Mouse (Mus musculus): ENCODE data around the gene Spop. TPM values are rescaled to one million over a fixed set of nuclear protein-coding genes. Genes with fewer than 3 reads are reported as not detected.

Spop gene
- total RNA-seq (2021) (100 to 1,000 TPM; 155 to 170 TPM), polyA plus RNA-seq (2012; rRNA removed) (69.3 and 112 TPM in 2 replicates)
- long read RNA-seq, transcript Spop-202 (11 exons, 2,881 nt), result minor isoform, 18 of 419 reads
- long read RNA-seq, transcript Spop-201 (10 exons, 3,063 nt), result major isoform, 362 of 419 reads
- long read RNA-seq, partial matches to known transcripts, result 6 of 419 reads
- long read RNA-seq, other reads (novel, unspliced or antisense), result 33 of 419 reads

DNA sequence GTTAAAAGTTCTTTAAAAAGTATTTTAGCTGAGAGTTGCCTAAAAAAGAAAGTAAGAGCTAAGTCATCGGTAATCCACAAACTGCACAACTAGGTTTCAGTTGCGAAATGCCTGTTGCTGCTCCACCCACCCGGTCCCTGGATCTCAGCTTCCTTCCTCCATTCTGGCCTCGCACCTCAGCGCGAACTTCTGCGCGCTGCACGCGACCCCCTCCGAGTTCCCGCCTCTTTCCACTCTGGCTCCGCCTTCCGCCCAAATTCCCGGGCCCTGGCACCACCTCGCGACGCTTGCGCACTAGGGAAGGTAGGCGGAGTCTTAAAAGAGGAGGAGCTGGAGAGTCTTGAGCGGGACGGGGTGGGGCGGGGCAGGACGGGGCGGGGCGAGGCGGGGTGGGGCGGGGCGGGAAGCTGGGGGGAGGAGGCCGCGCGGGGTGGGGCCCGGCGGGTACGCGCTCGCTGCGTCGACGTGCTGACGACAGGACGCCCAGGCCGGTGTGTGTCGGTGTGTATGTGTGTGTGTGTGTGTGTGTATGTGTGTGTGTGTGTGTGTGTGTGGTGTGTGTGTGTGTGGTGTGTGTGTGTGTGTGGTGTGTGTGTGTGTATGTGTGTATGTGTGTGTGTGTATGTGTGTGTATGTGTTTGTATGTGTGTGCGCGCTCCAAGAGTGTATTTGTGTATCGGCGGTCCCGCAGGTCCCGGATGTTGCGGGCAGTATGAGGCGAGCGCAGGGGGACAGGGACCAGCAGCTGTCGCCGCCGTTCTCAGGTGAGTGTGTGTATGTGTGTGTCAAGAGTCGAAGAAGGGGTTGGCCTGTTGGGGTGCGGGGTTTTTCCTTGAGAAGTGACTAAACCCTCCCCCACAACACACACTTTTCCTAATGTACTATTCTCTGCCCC lies at the start of gene Spop:
TSS of gene Spop (plus strand) at position 440 of the 895 bp plus-strand sequence.
- 2% methylated on average over 38 of the region's 58 CpGs for WGBS
- H3K79me2 ChIP-seq (replicated peaks; ENCODE audit: control insufficient read depth, insufficient read depth, low read length), result peaks cover 6% of the 10 kb centered on the region
- H3K36me3 ChIP-seq (ENCODE audit: control insufficient read depth, insufficient read depth, low read length), result peaks cover 24% of the 10 kb centered on the region
- peaks cover 8% of the 10 kb centered on the region for H3K4me1 ChIP-seq (ENCODE audit: control insufficient read depth, insufficient read depth, low read length)
- H3K4me3 ChIP-seq, result peak within 1 kb of the TSS; percentile 75
- peak within 1 kb of the TSS; percentile 96 for H3K27ac ChIP-seq
- H3K9ac ChIP-seq (ENCODE audit: low read depth, low read length), result peak within 1 kb of the TSS; percentile 77
- TF ChIP-seq EP300 (IDR thresholded peaks at IDR 0.05; ENCODE audit: insufficient read depth, low read depth, low read length) (peak; percentile 64; the same call in 1 of the 2 replicates), POLR2A (IDR thresholded peaks at IDR 0.05; ENCODE audit: insufficient read depth, low read depth, low read length) (peak; percentile 64; the same call in 1 of the 2 replicates), CTCF (IDR thresholded peaks at IDR 0.05) (no peak)
- intact Hi-C loops (cut with DNase I), result loop anchor here (1.0 kb wide), 1 partner anchor 11 kb away; no protein-coding TSS in a partner anchor
- peak; percentile 93 to 94 for DNase-seq
- no peaks in the 10 kb centered on the region for H3K27me3 ChIP-seq (ENCODE audit: control insufficient read depth, insufficient read depth, low read length)

DNA sequence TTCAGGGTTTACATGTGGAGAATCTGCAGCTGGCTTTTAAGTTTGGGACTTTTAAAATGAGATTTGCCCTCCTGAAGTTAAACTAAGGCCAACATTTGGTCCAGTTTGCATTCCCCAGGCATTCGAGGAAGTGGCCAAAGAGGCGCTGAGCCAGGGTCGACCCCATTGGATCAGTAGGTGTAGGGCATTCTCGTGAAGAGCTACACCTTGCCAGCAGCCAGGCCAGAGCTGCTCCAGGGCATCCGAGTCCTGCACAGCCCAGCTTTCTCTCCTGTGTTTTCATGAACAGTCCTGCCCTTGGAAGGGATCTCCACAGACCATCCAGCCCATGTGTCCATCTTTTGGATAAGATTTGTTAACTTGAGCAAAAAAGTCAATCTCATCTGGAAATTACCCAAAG lies 49.5 kb upstream of the Spop start:
- Histone ChIP-seq H3K27me3 (ENCODE audit: control insufficient read depth, insufficient read depth, low read length) (no peaks in the 10 kb centered on the region), H3K4me3 (no peak overlapping the region), H3K9ac (ENCODE audit: low read depth, low read length) (no peak overlapping the region), H3K27ac (peak overlapping the region; percentile 79; the same call in 1 of the 2 replicates), H3K4me1 (ENCODE audit: control insufficient read depth, insufficient read depth, low read length) (peaks cover 26% of the 10 kb centered on the region), H3K79me2 (replicated peaks; ENCODE audit: control insufficient read depth, insufficient read depth, low read length) (no peaks in the 10 kb centered on the region), H3K36me3 (ENCODE audit: control insufficient read depth, insufficient read depth, low read length) (peaks cover 5% of the 10 kb centered on the region; the same call in 1 of the 2 replicates)
- 75% methylated on average over 5 of the region's 5 CpGs for WGBS
- intact Hi-C loops (cut with DNase I), result no loop called here
- no peak for DNase-seq
- TF ChIP-seq EP300 (IDR thresholded peaks at IDR 0.05; ENCODE audit: insufficient read depth, low read depth, low read length) (no peak), CTCF (IDR thresholded peaks at IDR 0.05) (no peak), POLR2A (IDR thresholded peaks at IDR 0.05; ENCODE audit: insufficient read depth, low read depth, low read length) (no peak)

DNA sequence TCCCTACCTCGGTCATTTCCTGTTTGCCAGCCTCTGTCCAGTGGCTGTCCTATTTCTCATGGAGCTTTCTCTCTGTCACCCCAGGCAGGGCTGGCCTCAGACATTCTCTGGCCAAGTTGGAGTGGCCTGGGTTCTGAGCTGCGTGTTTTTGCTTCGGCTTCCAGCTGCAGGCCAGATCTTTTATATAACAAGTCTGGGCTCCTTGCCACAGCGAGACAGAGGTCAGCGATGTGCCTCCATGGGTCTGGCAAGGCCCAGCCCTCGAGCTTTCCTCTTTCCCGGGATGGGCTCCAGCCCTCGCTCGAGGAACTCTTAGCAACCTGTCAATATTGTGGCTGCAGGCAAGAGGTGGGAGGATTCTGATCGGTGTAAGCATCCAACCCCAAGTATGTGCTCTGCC lies 48.3 kb upstream of the Spop start:
- H3K36me3 ChIP-seq (ENCODE audit: control insufficient read depth, insufficient read depth, low read length), result peaks cover 5% of the 10 kb centered on the region; the same call in 1 of the 2 replicates
- peak overlapping the region; percentile 79 for H3K27ac ChIP-seq
- H3K4me1 ChIP-seq (ENCODE audit: control insufficient read depth, insufficient read depth, low read length), result peaks cover 34% of the 10 kb centered on the region
- H3K27me3 ChIP-seq (ENCODE audit: control insufficient read depth, insufficient read depth, low read length), result no peaks in the 10 kb centered on the region
- no peak overlapping the region for H3K4me3 ChIP-seq
- no peak overlapping the region for H3K9ac ChIP-seq (ENCODE audit: low read depth, low read length)
- DNase-seq, result peak; percentile 86 to 94
- intact Hi-C loops (cut with DNase I), result loop anchor here (5.0 kb wide), 2 partner anchors 53 to 103 kb away; partner anchors contain the start of genes Kat7 and Tac4
- H3K79me2 ChIP-seq (replicated peaks; ENCODE audit: control insufficient read depth, insufficient read depth, low read length), result no peaks in the 10 kb centered on the region
- TF ChIP-seq POLR2A (IDR thresholded peaks at IDR 0.05; ENCODE audit: insufficient read depth, low read depth, low read length) (0 out of 2 replicates have a peak, but pooled peaks have one; percentile 25), EP300 (IDR thresholded peaks at IDR 0.05; ENCODE audit: insufficient read depth, low read depth, low read length) (peak; percentile 65; the same call in 1 of the 2 replicates), CTCF (IDR thresholded peaks at IDR 0.05) (no peak)
- 25% methylated on average over 10 of the region's 10 CpGs for WGBS

DNA sequence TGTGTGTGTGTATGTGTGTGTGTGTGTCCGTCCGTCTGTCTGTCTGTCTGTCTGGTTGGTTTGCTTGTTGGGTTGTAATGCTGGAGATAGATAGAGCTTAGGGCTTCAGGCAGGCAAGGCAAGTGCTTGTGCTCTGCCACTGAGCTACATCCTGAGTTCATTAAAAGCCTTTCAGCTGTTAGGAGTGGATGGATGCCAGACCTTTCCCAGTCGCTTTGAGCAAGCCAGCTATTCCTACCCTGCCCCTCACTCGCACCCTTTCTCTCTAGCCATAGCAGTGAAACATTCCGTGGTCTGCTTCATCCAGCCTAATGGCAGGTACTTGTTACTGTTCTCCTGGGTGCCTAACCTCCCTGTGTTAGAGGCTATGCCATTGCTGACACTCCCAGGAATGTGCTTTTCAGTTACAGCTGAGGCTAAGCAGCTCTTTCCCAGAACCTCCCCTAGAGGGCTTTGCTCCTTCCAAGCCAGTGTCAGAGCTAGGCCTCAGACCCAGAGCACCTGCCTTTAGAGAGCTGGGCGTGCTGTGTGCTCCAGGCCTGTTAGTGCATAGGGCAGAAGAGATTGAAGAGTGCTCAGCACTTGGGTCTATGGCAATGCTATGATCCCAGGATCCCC lies 47.5 kb upstream of the Spop start:
- H3K27ac ChIP-seq, result peak overlapping the region; percentile 79
- peak; percentile 53 for DNase-seq
- no peaks in the 10 kb centered on the region for H3K79me2 ChIP-seq (replicated peaks; ENCODE audit: control insufficient read depth, insufficient read depth, low read length)
- no peaks in the 10 kb centered on the region for H3K27me3 ChIP-seq (ENCODE audit: control insufficient read depth, insufficient read depth, low read length)
- 61% methylated on average over 6 of the region's 6 CpGs for WGBS
- no peak overlapping the region for H3K9ac ChIP-seq (ENCODE audit: low read depth, low read length)
- intact Hi-C loops (cut with DNase I), result loop anchor here (5.0 kb wide), 2 partner anchors 54 to 104 kb away; partner anchors contain the start of genes Kat7 and Tac4
- TF ChIP-seq CTCF (IDR thresholded peaks at IDR 0.05) (peak; percentile 50), POLR2A (IDR thresholded peaks at IDR 0.05; ENCODE audit: insufficient read depth, low read depth, low read length) (no peak), EP300 (IDR thresholded peaks at IDR 0.05; ENCODE audit: insufficient read depth, low read depth, low read length) (no peak)
- no peak overlapping the region for H3K4me3 ChIP-seq
- H3K4me1 ChIP-seq (ENCODE audit: control insufficient read depth, insufficient read depth, low read length), result peaks cover 34% of the 10 kb centered on the region
- peaks cover 5% of the 10 kb centered on the region; the same call in 1 of the 2 replicates for H3K36me3 ChIP-seq (ENCODE audit: control insufficient read depth, insufficient read depth, low read length)

DNA sequence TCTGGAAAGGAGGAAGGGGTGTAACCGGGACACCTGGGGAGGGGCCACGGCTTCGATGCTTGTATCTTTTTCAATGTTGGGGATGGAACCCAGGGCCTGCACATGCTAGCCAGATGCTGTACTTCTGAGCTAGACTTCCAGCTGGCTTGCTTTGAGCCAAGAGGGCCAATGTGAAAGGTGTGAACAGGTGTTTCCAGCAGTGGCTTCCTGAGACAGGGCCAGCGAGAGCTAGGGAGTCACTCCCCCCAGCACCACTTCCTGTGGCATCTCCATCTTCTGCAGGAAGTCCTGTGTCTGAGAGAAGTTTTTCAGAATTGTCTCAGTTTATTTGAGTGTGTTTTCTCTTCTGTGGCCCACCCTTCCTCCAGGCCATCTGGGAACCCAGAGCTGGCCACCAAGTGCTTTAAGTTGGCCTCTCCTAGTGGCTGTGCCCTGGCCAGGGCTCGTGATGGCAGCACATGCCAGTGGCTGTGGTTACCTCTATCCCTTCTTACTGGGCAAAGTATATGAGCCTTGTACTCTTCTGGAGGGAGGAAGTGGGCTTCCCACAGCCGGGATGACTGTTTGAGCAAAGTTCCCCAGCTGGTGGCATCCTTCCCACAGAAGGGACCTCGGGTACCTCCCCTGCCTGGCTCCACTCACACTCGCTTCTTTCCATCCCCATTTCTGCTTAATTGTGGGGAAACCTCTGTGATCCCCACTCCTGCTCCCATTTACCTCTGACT lies 46.7 kb upstream of the Spop start:
- 57% methylated on average over 8 of the region's 8 CpGs for WGBS
- H3K4me3 ChIP-seq, result no peak overlapping the region
- no peak overlapping the region for H3K9ac ChIP-seq (ENCODE audit: low read depth, low read length)
- intact Hi-C loops (cut with DNase I), result loop anchor here (5.0 kb wide), 2 partner anchors 55 to 105 kb away; partner anchors contain the start of genes Kat7 and Tac4
- DNase-seq, result no peak
- no peaks in the 10 kb centered on the region for H3K27me3 ChIP-seq (ENCODE audit: control insufficient read depth, insufficient read depth, low read length)
- peaks cover 34% of the 10 kb centered on the region for H3K4me1 ChIP-seq (ENCODE audit: control insufficient read depth, insufficient read depth, low read length)
- peak overlapping the region; percentile 79 for H3K27ac ChIP-seq
- H3K36me3 ChIP-seq (ENCODE audit: control insufficient read depth, insufficient read depth, low read length), result peaks cover 5% of the 10 kb centered on the region; the same call in 1 of the 2 replicates
- TF ChIP-seq POLR2A (IDR thresholded peaks at IDR 0.05; ENCODE audit: insufficient read depth, low read depth, low read length), result no peak
- no peak for TF ChIP-seq CTCF (IDR thresholded peaks at IDR 0.05)
- no peak for TF ChIP-seq EP300 (IDR thresholded peaks at IDR 0.05; ENCODE audit: insufficient read depth, low read depth, low read length)
- H3K79me2 ChIP-seq (replicated peaks; ENCODE audit: control insufficient read depth, insufficient read depth, low read length), result no peaks in the 10 kb centered on the region

Data from heart, adult 2 months (tissue).